Mouse (Mus musculus) spleen, adult 2 months (tissue): ENCODE results near the gene Gm20721. TPM values are rescaled to one million over a fixed set of nuclear protein-coding genes. Genes with fewer than 3 reads are reported as not detected.
"Not testable (repeated sequence)": the region's sequence is repeated elsewhere in the genome, so short reads cannot be mapped to it uniquely, and the experiment has no call there.

ENCODE experiments used
- DNase-seq, 2 experiments: peaks; one replicate each; pipeline versions ENCODE4 v3.0.0 to v3.0.0-alpha.2; 2012 to 2021; ENCODE audit warnings: low spot score in 2 of 2, low read depth in 1 of 2
- H3K27ac ChIP-seq: fragments of 200-500 bp; 2 replicates; pipeline ENCODE4 v1.5.1; 2012; ENCODE audit warnings: low read length, inconsistent platforms; ENCODE audit not compliant: insufficient read depth
- H3K27me3 ChIP-seq: fragments of 200-500 bp; 2 replicates; pipeline ENCODE4 v1.6.1; 2012; ENCODE audit warnings: mild to moderate bottlenecking, moderate library complexity, low read length, inconsistent platforms; ENCODE audit not compliant: control insufficient read depth, insufficient read depth
- H3K36me3 ChIP-seq: fragments of 200-500 bp; 2 replicates; pipeline ENCODE4 v1.6.1; 2012; ENCODE audit warnings: mild to moderate bottlenecking, low read length, inconsistent platforms; ENCODE audit not compliant: control insufficient read depth, insufficient read depth
- H3K4me1 ChIP-seq: fragments of 200-500 bp; 2 replicates; pipeline ENCODE4 v1.6.1; 2011; ENCODE audit warnings: inconsistent platforms; ENCODE audit not compliant: control insufficient read depth, insufficient read depth, insufficient read length
- H3K4me3 ChIP-seq: fragments of 200-500 bp; 2 replicates; pipeline ENCODE4 v1.5.1; 2011; ENCODE audit warnings: mild to moderate bottlenecking, inconsistent platforms; ENCODE audit not compliant: insufficient read depth, insufficient read length; ENCODE audit errors: extremely low read depth
- CTCF ChIP-seq: fragments of 200-500 bp; IDR thresholded peaks from 2 replicates; pipeline ENCODE4 v1.5.1; 2011; ENCODE audit warnings: mild to moderate bottlenecking, inconsistent platforms; ENCODE audit not compliant: insufficient read depth, insufficient read length, insufficient replicate concordance; ENCODE audit errors: extremely low read depth
- POLR2A ChIP-seq: fragments of 200-500 bp; IDR thresholded peaks from 2 replicates; pipeline ENCODE4 v1.6.1; 2011; ENCODE audit warnings: low read depth, low read length, inconsistent platforms
- WGBS: fragments of 180-500 bp; shearing (Covaris S2); methylation state at CpG from one replicate; pipeline ENCODE4 v1.1.7; 2018; 5-methylcytosine and 5-hydroxymethylcytosine counted together
- polyA plus RNA-seq: library from polyadenylated mRNA; depleted of rRNA; stranded (reverse); fragments of >200 nt; gene quantifications from 2 replicates; pipeline ENCODE4 v1.2.3, GENCODE M21; 2012

Gm20721 gene
- polyA plus RNA-seq, 1 experiment = 0.09 TPM

DNA sequence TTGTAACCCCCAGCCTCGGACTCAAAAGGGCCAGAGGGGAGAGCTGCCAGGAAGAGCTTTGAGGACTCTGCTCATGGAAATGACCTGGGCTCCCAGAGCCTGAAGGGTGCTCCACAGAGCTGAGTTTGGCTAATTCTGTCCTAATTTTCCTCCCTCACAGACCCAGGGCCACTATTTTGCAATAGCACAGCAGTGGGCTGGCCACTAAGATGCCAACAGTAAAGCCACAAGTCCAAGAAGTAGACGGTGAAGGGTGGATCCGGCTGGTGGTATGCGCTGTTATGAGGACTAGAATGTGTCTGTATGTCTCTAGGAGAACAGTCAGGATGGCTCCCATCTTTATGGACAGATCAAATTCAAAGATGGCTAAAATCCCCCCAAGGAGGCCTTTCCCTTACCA is 12.0 kb upstream of the Gm20721 start:
- Histone ChIP-seq H3K27ac (no peak overlapping the region), H3K4me1 (no peaks in the 10 kb centered on the region), H3K36me3 (no peaks in the 10 kb centered on the region), H3K4me3 (no peak overlapping the region), H3K27me3 (no peaks in the 10 kb centered on the region)
- TF ChIP-seq POLR2A = no peak
- no peak for TF ChIP-seq CTCF
- WGBS = 95% methylated on average over 4 of the region's 4 CpGs
- DNase-seq = no peak

- DNase-seq, H3K4me3 ChIP-seq, H3K27ac ChIP-seq, H3K27me3 ChIP-seq: not testable (repeated sequence)
- WGBS = 97% methylated on average over 2 of the region's 2 CpGs
- Histone ChIP-seq H3K36me3 (peaks cover 22% of the 10 kb centered on the region), H3K4me1 (peaks cover 17% of the 10 kb centered on the region)
Observed at GRCm38 (mm10) chr2:174346999-174347668, 622 bp upstream of the Gm20721 start.

DNA sequence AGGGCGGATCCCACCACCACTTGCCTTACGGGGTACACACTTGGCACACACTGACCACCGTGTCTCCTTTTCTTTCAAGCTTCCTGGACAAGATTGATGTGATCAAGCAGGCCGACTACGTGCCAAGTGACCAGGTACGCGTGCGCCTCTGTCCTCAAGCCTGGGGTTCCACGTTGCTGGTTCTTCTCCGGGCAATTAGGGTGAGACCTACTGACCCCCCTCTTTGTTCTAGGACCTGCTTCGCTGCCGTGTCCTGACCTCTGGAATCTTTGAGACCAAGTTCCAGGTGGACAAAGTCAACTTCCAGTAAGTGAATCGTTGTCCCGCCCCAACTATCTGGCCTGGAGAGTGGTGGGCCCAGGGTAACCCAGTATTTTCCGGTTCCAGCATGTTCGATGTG is 1.5 kb downstream of the Gm20721 start:
- WGBS = 88% methylated on average over 16 of the region's 16 CpGs
- Histone ChIP-seq H3K36me3 (peaks cover 25% of the 10 kb centered on the region), H3K4me1 (peaks cover 24% of the 10 kb centered on the region), H3K4me3 (no peak overlapping the region), H3K27ac (peak overlapping the region; percentile 31), H3K27me3 (no peaks in the 10 kb centered on the region)
- DNase-seq = no peak
- no peak for TF ChIP-seq CTCF
- no peak for TF ChIP-seq POLR2A

DNA sequence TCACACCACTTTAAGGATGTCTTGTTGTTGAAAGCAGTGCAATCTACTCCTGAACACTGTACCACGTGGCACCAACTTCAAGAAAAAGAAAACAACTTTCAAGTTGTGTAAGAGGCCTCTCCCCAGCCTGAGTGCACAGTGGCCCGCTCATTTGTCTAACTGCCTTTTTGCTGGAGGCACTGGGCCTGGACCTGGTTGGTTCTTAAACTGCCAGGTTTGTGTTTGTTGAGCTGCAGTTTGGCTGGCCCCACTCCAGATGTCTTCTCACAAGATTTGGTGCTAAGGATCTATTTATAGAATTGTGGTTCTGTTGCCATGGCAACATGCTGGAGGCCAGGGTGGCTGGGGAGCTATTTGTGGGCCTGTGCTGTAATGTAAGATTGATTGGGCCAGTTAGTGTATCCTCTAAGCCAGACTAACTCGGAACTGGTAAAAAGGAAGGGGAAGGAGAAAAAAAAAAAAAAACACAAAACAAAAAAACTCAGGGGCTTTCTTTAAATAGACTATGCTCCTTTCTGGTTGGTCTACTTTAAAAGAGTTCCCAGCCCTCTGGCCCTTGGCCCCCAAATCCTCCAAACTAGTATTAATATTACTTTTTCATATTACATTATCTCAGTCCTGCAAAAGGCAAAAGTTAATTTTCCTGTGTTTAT is 2.4 kb downstream of the Gm20721 start:
- Histone ChIP-seq H3K4me1 (peaks cover 26% of the 10 kb centered on the region), H3K36me3 (peaks cover 26% of the 10 kb centered on the region), H3K4me3 (no peak overlapping the region), H3K27me3 (no peaks in the 10 kb centered on the region), H3K27ac (peak overlapping the region; percentile 58)
- TF ChIP-seq POLR2A (no peak), CTCF (no peak)
- WGBS = 2% methylated on average over 3 of the region's 3 CpGs
- DNase-seq = peak; percentile 49 to 80

GRCm38 (mm10) chr2:174343566-174343965 is 2.9 kb downstream of the Gm20721 start:
- 17% methylated on average over 1 of the region's 1 CpGs for WGBS
- DNase-seq = no peak

DNA sequence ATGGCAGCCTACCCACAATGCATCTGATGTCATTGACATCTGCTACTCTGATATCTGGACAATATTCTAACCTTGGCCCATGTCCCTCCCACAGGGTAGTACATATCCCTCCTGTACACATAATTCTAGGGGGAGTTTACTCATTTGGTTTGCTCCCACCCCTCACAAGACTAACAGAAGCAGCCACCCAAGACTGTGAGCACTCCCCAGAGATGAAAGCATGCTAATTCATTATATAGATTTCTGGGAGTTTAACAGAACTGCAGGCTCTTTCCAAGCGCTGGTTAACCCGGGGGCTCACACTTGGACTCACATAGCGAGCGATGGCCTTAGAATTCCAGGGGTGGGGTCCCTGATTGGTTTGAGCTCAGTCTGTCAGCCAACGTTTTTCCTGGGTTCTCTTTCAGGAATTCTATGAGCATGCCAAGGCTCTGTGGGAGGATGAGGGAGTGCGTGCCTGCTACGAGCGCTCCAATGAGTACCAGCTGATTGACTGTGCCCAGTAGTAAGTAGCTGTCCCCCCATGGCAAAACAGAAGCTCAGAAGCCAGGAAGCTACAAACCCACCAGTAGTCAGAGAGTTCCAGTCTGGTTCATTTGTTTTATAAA is 3.6 kb downstream of the Gm20721 start:
- DNase-seq = no peak
- Histone ChIP-seq H3K4me1 (peaks cover 29% of the 10 kb centered on the region), H3K27ac (no peak overlapping the region; the same call in 1 of the 2 replicates), H3K4me3 (no peak overlapping the region), H3K36me3 (peaks cover 26% of the 10 kb centered on the region), H3K27me3 (no peaks in the 10 kb centered on the region)
- 86% methylated on average over 8 of the region's 8 CpGs for WGBS
- TF ChIP-seq CTCF (no peak), POLR2A (no peak)

More at GRCm38 (mm10) chr2:174343566-174343965, 2.9 kb downstream of the Gm20721 start:
- TF ChIP-seq CTCF (no peak), POLR2A (no peak)
- Histone ChIP-seq H3K4me3 (no peak overlapping the region), H3K27ac (peak overlapping the region; percentile 58), H3K27me3 (no peaks in the 10 kb centered on the region), H3K36me3 (peaks cover 26% of the 10 kb centered on the region), H3K4me1 (peaks cover 29% of the 10 kb centered on the region)
